Mouse (Mus musculus): ENCODE data around the gene Pja2. TPM values are rescaled to one million over a fixed set of nuclear protein-coding genes. Genes with fewer than 3 reads are reported as not detected.

The Pja2 gene
- polyA plus RNA-seq, 1 experiment from 2014 or later, result 83.6 TPM

Small RNAs within 50 kb of the gene (microRNA-seq; reads per million reads assigned to microRNA genes)
- not detected for gene Gm24194

All from midbrain, embryonic 11.5 days (tissue).